Mouse (Mus musculus) limb, embryonic 11.5 days (tissue): ENCODE measurements at regions not wholly inside any gene's neighbourhood (a gene's known extent, or its start where the extent isn't known, plus 50 kb on each side); places are given as distances from the start of the nearest gene placed in this dataset.

Source experiments
- ATAC-seq: fragments of 200-750 bp; cut with Nextera tagmentation; 2 replicates; pipeline ENCODE4 v1.8.0; 2017; ENCODE audit warnings: low read depth; ENCODE audit not compliant: insufficient number of reproducible peaks, low FRiP score, low TSS enrichment
- DNase-seq: peaks from one replicate; pipeline ENCODE4 v3.0.0-alpha.2; 2015; ENCODE audit warnings: low spot score
- H3K27ac ChIP-seq: fragments of 300-500 bp; sonication (generic); replicated peaks from 2 replicates; pipeline ENCODE4 v1.5.1; 2014; ENCODE audit warnings: low read depth, mild to moderate bottlenecking, low read length
- H3K27me3 ChIP-seq: fragments of 300-500 bp; sonication (generic); 2 replicates; pipeline ENCODE4 v1.6.1; 2014; ENCODE audit warnings: mild to moderate bottlenecking, low read length, mixed read lengths; ENCODE audit not compliant: control insufficient read depth, insufficient read depth
- H3K36me3 ChIP-seq: fragments of 300-500 bp; sonication (generic); 2 replicates; pipeline ENCODE4 v1.6.1; 2014; ENCODE audit warnings: mild to moderate bottlenecking, low read length, moderate library complexity, mixed read lengths; ENCODE audit not compliant: control insufficient read depth, insufficient read depth
- H3K4me1 ChIP-seq: fragments of 300-500 bp; sonication (generic); 2 replicates; pipeline ENCODE4 v1.6.1; 2014; ENCODE audit warnings: low read length, mixed read lengths; ENCODE audit not compliant: control insufficient read depth, insufficient read depth
- H3K4me2 ChIP-seq: fragments of 300-500 bp; sonication (generic); 2 replicates; pipeline ENCODE4 v1.6.1; 2014; ENCODE audit warnings: low read depth, mild to moderate bottlenecking, moderate library complexity; ENCODE audit not compliant: severe bottlenecking
- H3K4me3 ChIP-seq: fragments of 300-500 bp; sonication (generic); 2 replicates; pipeline ENCODE4 v1.5.1; 2014; ENCODE audit warnings: low read depth, low read length
- H3K9ac ChIP-seq: fragments of 300-500 bp; sonication (generic); 2 replicates; pipeline ENCODE4 v1.6.1; 2014; ENCODE audit warnings: mild to moderate bottlenecking, low read length
- H3K9me3 ChIP-seq: fragments of 300-500 bp; sonication (generic); 2 replicates; pipeline ENCODE4 v1.6.1; 2016; ENCODE audit warnings: low read length; ENCODE audit not compliant: control insufficient read depth
- WGBS: fragments of 180-500 bp; shearing (Covaris S2); extraction: QIAGEN DNeasy Blood & Tissue Kit; methylation state at CpG from one replicate; pipeline ENCODE4 v1.1.7; 2014; 5-methylcytosine and 5-hydroxymethylcytosine counted together

DNA sequence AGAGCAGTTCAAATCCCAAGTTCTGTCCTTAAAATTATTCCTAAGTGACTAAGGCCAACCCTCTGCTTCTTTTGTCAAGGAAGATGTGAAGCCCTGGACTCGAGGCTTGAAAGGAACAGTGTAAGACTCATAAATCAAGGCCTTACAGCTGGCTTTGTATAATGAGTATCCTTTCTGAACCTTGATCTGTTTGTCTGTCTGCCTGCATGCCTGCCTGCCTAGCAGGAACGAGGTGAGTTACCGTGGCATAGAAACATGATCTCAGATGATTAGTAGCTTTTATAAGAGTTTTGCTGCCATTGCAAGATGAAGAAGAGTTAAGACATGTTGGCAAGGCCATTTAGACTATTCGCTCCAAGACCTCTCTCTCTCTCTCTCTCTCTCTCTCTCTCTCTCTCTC is 434.3 kb downstream of the Gm10295 start:
- Histone ChIP-seq H3K9ac (no peak overlapping the region), H3K36me3 (no peaks in the 10 kb centered on the region), H3K4me3 (no peak overlapping the region), H3K4me2 (no peak overlapping the region), H3K27ac (no peak overlapping the region), H3K9me3 (no peaks in the 10 kb centered on the region), H3K4me1 (no peaks in the 10 kb centered on the region), H3K27me3 (no peaks in the 10 kb centered on the region)
- ATAC-seq (no peak), DNase-seq (no peak)
- whole genome bisulfite sequencing, result 49% methylated on average over 4 of the region's 4 CpGs

DNA sequence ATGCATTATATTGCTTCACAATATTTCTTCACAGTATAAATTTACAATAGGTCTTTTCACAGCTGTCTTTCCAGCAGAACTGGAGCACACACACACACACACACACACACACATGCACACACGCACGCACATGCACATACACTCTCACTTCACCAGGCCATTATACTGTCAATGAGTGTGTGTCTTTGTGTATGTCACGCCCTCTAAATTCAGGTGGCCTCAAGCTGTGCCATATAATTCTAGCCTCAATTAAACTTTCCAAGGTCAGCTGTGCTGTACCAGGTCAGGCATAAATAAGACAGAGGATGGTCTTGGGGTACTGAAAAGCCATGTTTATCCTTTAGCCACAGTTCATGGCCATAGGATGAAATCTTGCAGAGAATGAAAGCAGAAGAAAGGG is 442.4 kb downstream of the Gm10295 start:
- no peaks in the 10 kb centered on the region for H3K9me3 ChIP-seq
- H3K27me3 ChIP-seq, result no peaks in the 10 kb centered on the region
- peak; percentile 47; the same call in 1 of the 2 replicates for ATAC-seq
- no peak overlapping the region for H3K27ac ChIP-seq
- 21% methylated on average over 3 of the region's 3 CpGs for WGBS
- no peaks in the 10 kb centered on the region for H3K4me1 ChIP-seq
- H3K36me3 ChIP-seq, result no peaks in the 10 kb centered on the region
- H3K4me2 ChIP-seq, result no peak overlapping the region
- no peak overlapping the region for H3K4me3 ChIP-seq
- DNase-seq, result no peak
- no peak overlapping the region for H3K9ac ChIP-seq

DNA sequence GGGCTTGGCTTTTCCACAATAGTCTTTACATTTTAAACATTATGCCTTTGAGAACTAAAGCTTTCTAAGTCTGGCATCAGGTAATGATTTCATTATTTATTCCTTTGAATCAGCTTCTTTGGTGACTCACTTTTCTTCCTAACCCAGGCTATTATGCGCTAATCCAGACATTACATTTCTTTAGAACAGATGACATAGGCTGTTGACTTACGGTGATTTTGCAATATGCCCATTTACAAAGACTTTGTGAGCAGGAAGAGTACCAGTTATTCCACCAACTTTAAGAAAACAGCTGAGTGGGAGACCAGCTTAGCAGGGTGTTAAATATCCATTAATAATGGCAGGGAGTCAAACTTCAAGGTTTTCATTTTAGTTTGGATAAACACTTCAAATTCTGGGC is 459.6 kb downstream of the Gm10295 start:
- H3K27me3 ChIP-seq, result no peaks in the 10 kb centered on the region
- H3K36me3 ChIP-seq, result no peaks in the 10 kb centered on the region
- H3K4me1 ChIP-seq, result no peaks in the 10 kb centered on the region
- H3K4me2 ChIP-seq, result no peak overlapping the region
- H3K9ac ChIP-seq, result no peak overlapping the region
- no peaks in the 10 kb centered on the region for H3K9me3 ChIP-seq
- 88% methylated on average over 2 of the region's 2 CpGs for WGBS
- H3K27ac ChIP-seq, result no peak overlapping the region
- no peak overlapping the region for H3K4me3 ChIP-seq
- no peak for ATAC-seq
- DNase-seq, result no peak

DNA sequence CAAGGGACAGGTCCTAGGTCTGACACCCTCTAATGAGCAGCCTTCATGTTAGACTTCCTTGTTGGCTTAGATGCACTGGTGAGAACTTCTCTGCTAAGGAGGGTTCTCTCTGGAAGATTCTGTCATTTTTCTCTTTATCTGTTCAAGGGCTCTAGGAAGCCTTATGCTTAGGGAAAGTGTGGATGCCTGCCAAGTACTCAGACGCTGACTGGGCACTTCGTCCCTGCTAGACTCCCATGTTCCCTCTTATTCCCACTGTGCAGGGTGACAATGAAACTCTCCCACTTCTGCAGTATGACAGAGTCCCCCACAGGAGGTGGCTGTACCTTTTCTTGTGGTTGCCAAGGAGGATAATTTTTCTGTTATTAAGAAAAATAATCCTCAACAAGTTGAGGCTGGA is 470.8 kb downstream of the Gm10295 start:
- Histone ChIP-seq H3K36me3 (no peaks in the 10 kb centered on the region), H3K9ac (no peak overlapping the region), H3K4me2 (no peak overlapping the region), H3K27ac (no peak overlapping the region), H3K4me3 (no peak overlapping the region), H3K9me3 (no peaks in the 10 kb centered on the region), H3K4me1 (no peaks in the 10 kb centered on the region), H3K27me3 (no peaks in the 10 kb centered on the region)
- DNase-seq, result no peak
- 88% methylated on average over 2 of the region's 2 CpGs for WGBS
- ATAC-seq, result no peak

DNA sequence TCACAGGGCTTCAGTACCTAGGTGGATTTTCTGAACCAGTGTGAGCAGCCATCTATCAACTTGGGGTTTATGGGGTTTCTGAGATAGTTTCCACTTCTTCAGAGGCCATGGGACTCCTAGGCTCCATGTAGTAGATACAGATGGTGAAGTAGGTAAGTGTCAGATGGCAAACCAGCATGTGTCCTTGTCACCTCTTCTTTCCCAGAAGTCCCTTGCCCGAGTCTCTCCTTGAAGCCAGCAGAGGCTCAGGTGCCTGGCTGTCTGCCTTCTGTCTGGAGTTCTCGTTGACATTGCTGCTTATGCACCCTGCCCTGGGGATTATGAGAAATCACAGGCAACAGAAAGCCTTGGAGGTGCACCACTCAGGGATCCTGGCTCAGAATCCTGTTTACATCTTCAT is 476.9 kb downstream of the Gm10295 start:
- ATAC-seq, result no peak
- no peaks in the 10 kb centered on the region for H3K9me3 ChIP-seq

DNA sequence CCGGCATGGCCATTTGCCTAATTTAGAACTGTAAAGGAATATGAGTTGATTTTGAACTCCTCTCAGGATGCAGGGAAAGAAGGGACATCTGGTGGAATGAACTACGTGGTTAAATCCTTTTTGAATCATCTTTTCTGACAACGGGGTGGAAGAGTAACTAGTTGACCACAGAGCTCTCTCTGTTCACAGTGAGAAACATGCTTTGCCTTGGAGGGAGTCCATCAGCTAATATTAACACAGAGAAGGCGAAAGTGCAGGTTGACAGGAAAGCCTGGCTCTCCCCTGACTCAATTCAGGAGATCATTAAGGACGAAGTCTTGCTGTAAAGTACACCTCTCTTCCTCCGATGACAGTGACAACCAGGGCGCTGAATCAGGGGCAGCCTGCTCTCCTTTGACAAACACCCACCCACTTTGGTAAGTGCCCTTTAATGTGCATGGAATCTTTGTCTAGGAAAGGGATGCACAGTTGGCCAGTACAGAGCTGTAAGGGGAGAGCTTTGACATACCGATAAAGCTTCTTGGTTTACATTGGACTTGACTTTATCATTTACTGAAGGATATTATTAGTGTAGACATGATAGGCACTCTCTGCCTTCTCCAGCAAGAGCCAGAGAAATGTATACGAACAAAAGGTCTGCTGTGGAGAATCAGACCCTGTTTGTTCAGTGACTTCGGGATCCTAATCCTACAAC is 480.3 kb downstream of the Gm10295 start:
- 83% methylated on average over 10 of the region's 10 CpGs for WGBS
- H3K27me3 ChIP-seq, result no peaks in the 10 kb centered on the region
- H3K27ac ChIP-seq, result no peak overlapping the region
- H3K4me1 ChIP-seq, result no peaks in the 10 kb centered on the region
- no peak for DNase-seq
- no peak for ATAC-seq
- no peak overlapping the region for H3K4me2 ChIP-seq
- no peaks in the 10 kb centered on the region for H3K36me3 ChIP-seq
- no peak overlapping the region for H3K4me3 ChIP-seq
- no peaks in the 10 kb centered on the region for H3K9me3 ChIP-seq
- H3K9ac ChIP-seq, result no peak overlapping the region

More for the DNA sequence above, 476.9 kb downstream of the Gm10295 start:
- H3K36me3 ChIP-seq, result no peaks in the 10 kb centered on the region
- 55% methylated on average over 2 of the region's 2 CpGs for WGBS
- no peak overlapping the region for H3K27ac ChIP-seq
- no peaks in the 10 kb centered on the region for H3K4me1 ChIP-seq
- H3K4me3 ChIP-seq, result no peak overlapping the region
- no peak overlapping the region for H3K4me2 ChIP-seq
- H3K9ac ChIP-seq, result no peak overlapping the region
- no peak for DNase-seq
- H3K27me3 ChIP-seq, result no peaks in the 10 kb centered on the region

DNA sequence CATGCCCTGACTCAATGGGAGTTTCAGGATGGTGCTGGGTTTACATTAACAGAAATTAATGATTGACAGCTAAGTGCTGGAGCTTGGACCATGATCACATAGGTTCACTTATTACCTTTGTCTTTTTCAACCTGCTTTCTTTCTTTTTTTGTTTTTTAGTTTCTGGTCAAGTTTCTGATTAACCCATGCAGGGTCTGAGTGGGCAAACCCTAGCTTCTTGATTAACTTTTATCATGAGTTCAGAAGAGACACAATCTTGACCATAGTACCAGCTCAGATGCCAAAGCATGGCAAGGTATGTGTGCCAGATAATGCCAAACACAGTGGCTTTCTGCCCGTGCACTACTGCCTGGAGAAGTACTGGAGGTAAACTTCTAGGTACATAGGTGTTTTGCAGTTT is 482.2 kb downstream of the Gm10295 start:
- WGBS, result 78% methylated on average over 1 of the region's 1 CpGs
- H3K36me3 ChIP-seq, result no peaks in the 10 kb centered on the region
- ATAC-seq (no peak), DNase-seq (no peak)
- no peaks in the 10 kb centered on the region for H3K27me3 ChIP-seq
- H3K27ac ChIP-seq, result no peak overlapping the region
- no peak overlapping the region for H3K9ac ChIP-seq
- no peak overlapping the region for H3K4me2 ChIP-seq
- no peak overlapping the region for H3K4me3 ChIP-seq
- no peaks in the 10 kb centered on the region for H3K4me1 ChIP-seq
- no peaks in the 10 kb centered on the region for H3K9me3 ChIP-seq

DNA sequence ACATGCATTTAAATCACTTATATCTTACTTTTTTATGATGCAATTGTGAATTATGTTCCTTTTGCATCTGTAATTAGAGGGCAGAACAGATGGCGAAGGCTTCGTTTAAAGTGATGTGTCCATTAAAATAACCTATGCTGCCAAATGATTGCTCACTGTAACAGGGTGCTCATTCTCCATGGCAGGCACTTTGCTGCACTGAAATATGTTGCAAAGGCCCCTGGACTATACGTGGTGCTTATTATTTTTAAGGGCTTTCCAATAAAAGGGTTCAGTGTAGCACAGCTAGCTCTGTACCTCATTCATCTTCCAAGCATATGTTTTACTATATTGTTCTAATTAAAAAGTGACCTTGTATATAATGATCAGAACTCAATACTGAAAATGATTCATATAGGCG is 491.3 kb downstream of the Gm10295 start:
- Histone ChIP-seq H3K4me2 (no peak overlapping the region), H3K27ac (no peak overlapping the region), H3K36me3 (no peaks in the 10 kb centered on the region), H3K27me3 (no peaks in the 10 kb centered on the region), H3K9ac (no peak overlapping the region), H3K9me3 (no peaks in the 10 kb centered on the region), H3K4me3 (no peak overlapping the region), H3K4me1 (peaks cover 2% of the 10 kb centered on the region; the same call in 1 of the 2 replicates)
- 68% methylated on average over 4 of the region's 4 CpGs for WGBS
- ATAC-seq, result no peak
- DNase-seq, result no peak

DNA sequence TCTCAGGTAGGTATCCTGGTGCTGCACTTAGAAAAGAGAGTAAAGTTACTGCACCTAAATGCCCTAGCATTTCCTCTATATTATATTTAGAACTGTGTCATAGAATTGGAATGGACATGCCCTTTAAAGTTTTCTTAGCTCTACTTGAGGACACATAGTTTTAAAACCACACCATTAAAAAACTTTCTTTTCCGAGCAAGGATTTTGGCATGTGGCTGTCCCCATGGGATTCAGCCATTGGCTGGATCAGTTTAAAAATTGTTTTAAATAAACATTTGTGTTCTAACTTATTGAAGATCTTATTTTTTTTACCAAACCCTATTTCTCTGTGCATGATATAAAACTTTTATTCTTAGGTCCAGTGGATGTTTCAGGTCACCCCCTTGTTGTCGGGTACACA is 484.2 kb upstream of the Nr2f2 start:
- Histone ChIP-seq H3K9ac (no peak overlapping the region), H3K9me3 (no peaks in the 10 kb centered on the region), H3K27ac (no peak overlapping the region), H3K4me1 (0 out of 2 replicates have a peak, but pooled peaks cover 2% of the 10 kb centered on the region), H3K27me3 (no peaks in the 10 kb centered on the region), H3K36me3 (no peaks in the 10 kb centered on the region), H3K4me3 (no peak overlapping the region), H3K4me2 (no peak overlapping the region)
- 89% methylated on average over 2 of the region's 2 CpGs for WGBS
- DNase-seq, result no peak
- ATAC-seq, result no peak
